8 mouse cellular contexts compared by ENCODE assay signal in genomic region chr14:7994271-7994767, GRCm38 (mm10). TPM values are rescaled to one million over a fixed set of nuclear protein-coding genes. Genes with fewer than 3 reads are reported as not detected.
DNase-seq lines count a peak whose midpoint lies in the region; ATAC-seq and TF ChIP-seq lines count a peak whose summit lies in the region.

Dnase1l3 (minus strand) TSS chr14:7994573.

- H3K27ac ChIP-seq in heart, adult 2 months: no peak within 1 kb of the TSS
- no peak within 1 kb of the TSS for H3K27ac ChIP-seq in thymus, adult 2 months (ENCODE audit: control insufficient read depth, insufficient read depth, low read length)
- no peak within 1 kb of the TSS for H3K27ac ChIP-seq in liver, embryonic 15.5 days (replicated peaks)

- H3K9ac ChIP-seq in heart, adult 2 months (ENCODE audit: low read depth, low read length): no peak within 1 kb of the TSS
- no peak within 1 kb of the TSS for H3K9ac ChIP-seq in liver, embryonic 15.5 days

- TF ChIP-seq POLR2A in heart, adult 2 months (IDR thresholded peaks at IDR 0.05; ENCODE audit: insufficient read depth, low read depth, low read length): no peak
- no peak for TF ChIP-seq POLR2A in thymus, adult 2 months (IDR thresholded peaks at IDR 0.05; ENCODE audit: control insufficient read depth, extremely low read depth, insufficient read depth, low read length, poor library complexity)

- no peaks in the 10 kb centered on the region for H3K36me3 ChIP-seq in heart, adult 2 months (ENCODE audit: control insufficient read depth, insufficient read depth, low read length)
- H3K36me3 ChIP-seq in thymus, adult 2 months (ENCODE audit: control insufficient read depth, insufficient read depth, low read length): no peaks in the 10 kb centered on the region
- H3K36me3 ChIP-seq in liver, embryonic 15.5 days (replicated peaks): no peaks in the 10 kb centered on the region

- ATAC-seq in liver, embryonic 15.5 days (ENCODE audit: insufficient read depth): peak; percentile 48; the same call in 1 of the 2 replicates

- TF ChIP-seq EP300 in heart, adult 2 months (IDR thresholded peaks at IDR 0.05; ENCODE audit: insufficient read depth, low read depth, low read length): no peak

- peaks cover 3% of the 10 kb centered on the region; the same call in 1 of the 2 replicates for H3K4me1 ChIP-seq in heart, adult 2 months (ENCODE audit: control insufficient read depth, insufficient read depth, low read length)
- H3K4me1 ChIP-seq in thymus, adult 2 months (replicated peaks; ENCODE audit: control insufficient read depth, insufficient read depth, low read length): peaks cover 6% of the 10 kb centered on the region; the same call in 1 of the 2 replicates
- H3K4me1 ChIP-seq in liver, embryonic 15.5 days (replicated peaks): peaks cover 6% of the 10 kb centered on the region

- intact Hi-C loops in heart, adult 2 months (cut with DNase I): loop anchor here (1.0 kb wide), 1 partner anchor 177 kb away; the partner anchor contains the start of gene Flnb
- intact Hi-C loops in heart, postnatal 36 days (cut with DNase I): loop anchor here (1.0 kb wide), 1 partner anchor 32 kb away; no protein-coding TSS in a partner anchor

- no peak within 1 kb of the TSS for H3K4me2 ChIP-seq in liver, embryonic 15.5 days

- H3K27me3 ChIP-seq in heart, adult 2 months (ENCODE audit: control insufficient read depth, insufficient read depth, low read length): no peaks in the 10 kb centered on the region
- no peaks in the 10 kb centered on the region for H3K27me3 ChIP-seq in thymus, adult 2 months (ENCODE audit: control insufficient read depth, insufficient read depth, low read length)
- no peaks in the 10 kb centered on the region for H3K27me3 ChIP-seq in liver, embryonic 15.5 days

- peak; percentile 67 for TF ChIP-seq CTCF in heart, adult 2 months (IDR thresholded peaks at IDR 0.05)
- TF ChIP-seq CTCF in thymus, adult 2 months (IDR thresholded peaks at IDR 0.05; ENCODE audit: borderline replicate concordance, control insufficient read depth, extremely low read depth, insufficient read depth, low read length, poor library complexity): no peak

- H3K4me3 ChIP-seq in heart, adult 2 months: no peak within 1 kb of the TSS
- H3K4me3 ChIP-seq in thymus, adult 2 months (ENCODE audit: control insufficient read depth, insufficient read depth, low read length): 0 out of 2 replicates have a peak within 1 kb of the TSS, but pooled peaks have one; percentile 5
- no peak within 1 kb of the TSS for H3K4me3 ChIP-seq in liver, embryonic 15.5 days (replicated peaks)

- peak; percentile 53 to 55 for DNase-seq in heart, adult 2 months
- no peak for DNase-seq in heart, adult 9 months (ENCODE audit: low spot score in 2 of 2)
- no peak for DNase-seq in thymus, adult 2 months
- no peak for DNase-seq in thymus, adult 18-20 months
- peak; percentile 28 to 57 for DNase-seq in heart, postnatal 36 days
- peak; percentile 46 to 70 for DNase-seq in spleen, postnatal 4 days (ENCODE audit: low spot score in 2 of 2)
- no peak for DNase-seq in cerebellum, adult 9-11 months

- 50% methylated on average over 8 of the region's 8 CpGs for WGBS in heart, adult 2 months
- WGBS in thymus, adult 2 months: 49% methylated on average over 8 of the region's 8 CpGs
- 47% methylated on average over 8 of the region's 8 CpGs for WGBS in liver, embryonic 15.5 days (ENCODE audit: insufficient replicate concordance)

- no peaks in the 10 kb centered on the region for H3K9me3 ChIP-seq in liver, embryonic 15.5 days (replicated peaks)

- H3K79me2 ChIP-seq in heart, adult 2 months (replicated peaks; ENCODE audit: control insufficient read depth, insufficient read depth, low read length): no peaks in the 10 kb centered on the region

RNA-seq across cellular contexts. Expression of gene Dnase1l3, which starts in this region (rescaled TPM):
- total RNA-seq in heart, adult 2 months (2021): under 1 TPM in 1 of 2 experiments, not detected in 1; 0.07 TPM
- polyA plus RNA-seq in heart, adult 2 months (2012; rRNA removed): 0.12 and 0.57 TPM in 2 replicates
- 22.0 and 27.8 TPM in 2 replicates for polyA plus RNA-seq in thymus, adult 2 months (2012; rRNA removed)
- under 1 TPM; 0.06 to 0.08 TPM for total RNA-seq in heart, postnatal 36 days (2021)
- polyA plus RNA-seq in liver, embryonic 15.5 days (2015; fragmentation: Nextera tagmentation; extraction: Ambion mirVana): 3.9 and 4.6 TPM in 2 replicates

Comparison
In these comparisons a context has a peak if more than half of its experiments do, and no peak if none do; other contexts are left out.
1. Peak in DNase-seq in heart, adult 2 months; RNA of the gene not detected or under 1 TPM.
2. Peak in DNase-seq in heart, postnatal 36 days; RNA of the gene not detected or under 1 TPM.
3. DNase-seq: peak in spleen, postnatal 4 days (2 of 2); none in heart, adult 9 months (0 of 2), thymus, adult 2 months (single experiment), thymus, adult 18-20 months (0 of 2) and cerebellum, adult 9-11 months (single experiment).